Mouse (Mus musculus): ENCODE data around the gene Ocm.
A peak's percentile ranks its signal among the peaks of the same experiment; 100 is the strongest.

Gene Ocm

GRCm38 (mm10) chr5:144002461-144003192 is 23.8 kb downstream of the Ocm start:
- no peak for DNase-seq (ENCODE audit: low read depth in 2 of 2, low spot score in 2 of 2)

- DNase-seq (ENCODE audit: low read depth in 2 of 2, low spot score in 2 of 2), result no peak
These were observed 27.1 kb downstream of the Ocm start for GRCm38 (mm10) chr5:143999409-143999808.

GRCm38 (mm10) chr5:143994632-143995365 is 31.7 kb downstream of the Ocm start:
- DNase-seq (ENCODE audit: low read depth in 2 of 2, low spot score in 2 of 2), result no peak

- DNase-seq (ENCODE audit: low read depth in 2 of 2, low spot score in 2 of 2), result no peak
These were observed 32.6 kb downstream of the Ocm start for GRCm38 (mm10) chr5:143993849-143994248.

- no peak for DNase-seq (ENCODE audit: low read depth in 2 of 2, low spot score in 2 of 2)
These were observed 33.2 kb downstream of the Ocm start for GRCm38 (mm10) chr5:143993260-143993659.

- DNase-seq (ENCODE audit: low read depth in 2 of 2, low spot score in 2 of 2), result no peak
These were observed 33.8 kb downstream of the Ocm start for GRCm38 (mm10) chr5:143992661-143993060.

GRCm38 (mm10) chr5:143990086-143990485 is 36.4 kb downstream of the Ocm start:
- no peak for DNase-seq (ENCODE audit: low read depth in 2 of 2, low spot score in 2 of 2)

- no peak for DNase-seq (ENCODE audit: low read depth in 2 of 2, low spot score in 2 of 2)
These were observed 37.4 kb downstream of the Ocm start for GRCm38 (mm10) chr5:143989046-143989445.

GRCm38 (mm10) chr5:143987596-143987995 is 38.9 kb downstream of the Ocm start:
- no peak for DNase-seq (ENCODE audit: low read depth in 2 of 2, low spot score in 2 of 2)

- DNase-seq (ENCODE audit: low read depth in 2 of 2, low spot score in 2 of 2), result no peak
These were observed 41.1 kb downstream of the Ocm start for GRCm38 (mm10) chr5:143985381-143985780.

- DNase-seq (ENCODE audit: low read depth in 2 of 2, low spot score in 2 of 2), result no peak
These were observed 44.1 kb downstream of the Ocm start for GRCm38 (mm10) chr5:143982361-143982760.

- no peak for DNase-seq (ENCODE audit: low read depth in 2 of 2, low spot score in 2 of 2)
These were observed 45.6 kb downstream of the Ocm start for GRCm38 (mm10) chr5:143980858-143981257.

GRCm38 (mm10) chr5:143976726-143977431 is 49.6 kb downstream of the Ocm start:
- no peak for DNase-seq (ENCODE audit: low read depth in 2 of 2, low spot score in 2 of 2)

- DNase-seq (ENCODE audit: low read depth in 2 of 2, low spot score in 2 of 2), result no peak
These were observed 50.2 kb downstream of the Ocm start for GRCm38 (mm10) chr5:143976232-143976631.

GRCm38 (mm10) chr5:143975631-143975933 is 50.9 kb downstream of the Ocm start:
- no peak for DNase-seq (ENCODE audit: low read depth in 2 of 2, low spot score in 2 of 2)

GRCm38 (mm10) chr5:143974931-143975630 is 51.4 kb downstream of the Ocm start:
- peak; percentile 28 to 40 for DNase-seq (ENCODE audit: low read depth in 2 of 2, low spot score in 2 of 2)

GRCm38 (mm10) chr5:143972628-143973027 is 53.8 kb downstream of the Ocm start:
- no peak for DNase-seq (ENCODE audit: low read depth in 2 of 2, low spot score in 2 of 2)

Measured in CD8-positive naive resting alpha-beta T cell, adult 2 months (primary cell).